Mouse (Mus musculus) lung, adult 2 months (tissue): Measurements from ENCODE around the gene Ppp1r14a. TPM values are rescaled to one million over a fixed set of nuclear protein-coding genes. Genes with fewer than 3 reads are reported as not detected.

Experiments
- DNase-seq: peaks from one replicate; pipeline ENCODE4 v3.0.0; 2022
- H3K4me1 ChIP-seq: fragments of 200-500 bp; 2 replicates; pipeline ENCODE4 v1.6.1; 2011; ENCODE audit warnings: low read length; ENCODE audit not compliant: control insufficient read depth, insufficient read depth
- H3K4me3 ChIP-seq: fragments of 200-500 bp; replicated peaks from 2 replicates; pipeline ENCODE3; 2011; ENCODE audit warnings: low read depth, mild to moderate bottlenecking, control low read depth, low read length; ENCODE audit errors: extremely low read depth
- CTCF ChIP-seq: fragments of 200-500 bp; IDR thresholded peaks from 2 replicates; pipeline ENCODE4 v1.5.1; 2011; ENCODE audit warnings: mild to moderate bottlenecking, low read length, control low read depth; ENCODE audit not compliant: insufficient read depth
- POLR2A ChIP-seq: fragments of 200-500 bp; IDR thresholded peaks from 2 replicates; pipeline ENCODE4 v1.6.1; 2011; ENCODE audit warnings: low read depth, mild to moderate bottlenecking, control low read depth, low read length, borderline replicate concordance; ENCODE audit errors: extremely low read depth
- WGBS: fragments of 180-500 bp; shearing (Covaris S2); methylation state at CpG from one replicate; pipeline ENCODE4 v1.1.7; 2018; 5-methylcytosine and 5-hydroxymethylcytosine counted together
- polyA plus RNA-seq: library from polyadenylated mRNA; depleted of rRNA; stranded (reverse); fragments of >200 nt; gene quantifications from 2 replicates; pipeline ENCODE4 v1.2.3, GENCODE M21; 2012

Gene Ppp1r14a
- polyA plus RNA-seq, 1 experiment, result 242 TPM

DNA sequence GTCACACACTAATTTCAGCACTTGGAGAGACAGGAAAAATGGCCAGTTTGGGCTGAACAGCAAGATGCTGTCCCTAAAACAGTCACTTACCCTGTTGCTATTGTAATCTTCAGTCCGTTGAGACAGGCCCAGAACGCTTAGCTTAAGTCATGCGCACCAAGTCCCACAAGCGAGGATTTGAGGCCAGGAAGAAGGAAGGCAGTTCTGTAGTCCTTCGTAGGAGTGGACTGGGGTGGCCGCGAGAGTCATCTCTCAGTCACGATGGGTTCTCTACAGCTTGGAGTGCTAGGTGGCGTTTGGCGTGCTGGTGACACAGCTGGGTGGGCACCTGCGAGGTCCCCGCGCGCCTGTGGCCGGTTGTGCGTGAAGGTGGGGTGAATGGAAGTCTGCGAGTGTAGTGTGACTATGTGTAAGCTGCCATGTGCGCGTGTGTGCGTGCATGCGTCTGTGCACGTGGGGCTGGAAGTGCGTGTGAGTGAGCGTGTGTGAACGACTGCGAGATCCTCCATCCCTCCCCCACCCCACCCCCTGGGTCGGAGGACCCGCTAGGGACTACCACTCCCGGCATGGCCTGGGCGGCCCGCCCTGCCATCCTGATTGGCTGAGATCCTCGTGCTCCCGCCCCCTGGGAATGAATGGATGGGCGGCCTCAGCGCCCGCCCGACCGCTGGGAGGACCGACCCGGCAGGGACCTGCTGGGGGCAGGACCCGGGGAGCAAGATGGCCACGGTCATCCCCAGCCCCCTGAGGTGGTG is 18.4 kb downstream of the Ppp1r14a start:
- Histone ChIP-seq H3K4me3 (peak overlapping the region; percentile 76), H3K4me1 (peaks cover 10% of the 10 kb centered on the region; the same call in 1 of the 2 replicates)
- peak; percentile 85 for DNase-seq
- TF ChIP-seq CTCF (no peak), POLR2A (no peak)
- WGBS, result 2% methylated on average over 42 of the region's 42 CpGs

DNA sequence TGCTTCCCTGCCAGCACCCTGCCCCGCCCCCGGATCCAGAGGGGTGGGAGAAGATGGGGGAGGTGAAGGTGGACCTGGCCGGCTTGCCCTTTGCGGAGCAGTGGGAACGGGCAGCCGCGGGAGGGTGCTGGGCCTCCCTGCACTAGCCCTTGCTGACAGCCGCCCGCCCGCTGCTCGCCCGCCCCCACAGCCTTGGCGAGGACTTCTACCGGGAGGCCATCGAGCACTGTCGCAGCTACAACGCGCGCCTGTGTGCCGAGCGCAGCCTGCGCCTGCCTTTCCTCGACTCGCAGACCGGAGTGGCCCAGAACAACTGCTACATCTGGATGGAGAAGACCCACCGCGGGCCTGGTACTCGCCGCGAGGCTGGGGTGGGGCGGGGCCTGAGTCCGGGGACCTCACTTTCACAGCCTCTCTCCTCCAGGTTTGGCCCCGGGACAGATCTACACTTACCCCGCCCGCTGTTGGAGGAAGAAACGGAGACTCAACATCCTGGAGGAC is 20.2 kb downstream of the Ppp1r14a start:
- H3K4me3 ChIP-seq, result peak overlapping the region; percentile 25
- no peak for DNase-seq
- 2% methylated on average over 36 of the region's 36 CpGs for WGBS

DNA sequence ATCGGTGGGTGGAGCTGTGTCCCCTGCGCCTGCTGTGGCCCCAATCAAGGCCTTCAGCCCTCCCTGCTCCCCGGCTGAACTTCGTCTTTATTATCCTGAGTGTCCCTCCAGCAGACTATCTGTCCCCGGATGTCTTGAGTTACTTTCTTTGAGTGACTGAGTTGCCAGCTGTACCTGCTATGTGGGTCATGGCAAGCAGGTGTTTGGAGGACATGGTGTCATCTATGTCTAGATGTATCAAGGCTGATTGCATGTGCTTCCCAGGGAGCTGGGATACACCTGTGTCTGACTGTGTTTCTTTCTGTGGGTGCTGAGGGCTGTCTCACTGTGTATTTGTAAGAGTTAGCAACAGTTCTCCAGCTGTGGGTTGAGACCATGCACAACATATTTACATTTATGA is 20.6 kb downstream of the Ppp1r14a start:
- Histone ChIP-seq H3K4me3 (no peak overlapping the region), H3K4me1 (peaks cover 5% of the 10 kb centered on the region; the same call in 1 of the 2 replicates)
- 11% methylated on average over 5 of the region's 5 CpGs for WGBS
- DNase-seq, result no peak
- no peak for TF ChIP-seq CTCF
- TF ChIP-seq POLR2A, result no peak

More for the DNA sequence above, 20.2 kb downstream of the Ppp1r14a start:
- no peak for TF ChIP-seq POLR2A
- TF ChIP-seq CTCF, result no peak
- peaks cover 6% of the 10 kb centered on the region; the same call in 1 of the 2 replicates for H3K4me1 ChIP-seq

DNA sequence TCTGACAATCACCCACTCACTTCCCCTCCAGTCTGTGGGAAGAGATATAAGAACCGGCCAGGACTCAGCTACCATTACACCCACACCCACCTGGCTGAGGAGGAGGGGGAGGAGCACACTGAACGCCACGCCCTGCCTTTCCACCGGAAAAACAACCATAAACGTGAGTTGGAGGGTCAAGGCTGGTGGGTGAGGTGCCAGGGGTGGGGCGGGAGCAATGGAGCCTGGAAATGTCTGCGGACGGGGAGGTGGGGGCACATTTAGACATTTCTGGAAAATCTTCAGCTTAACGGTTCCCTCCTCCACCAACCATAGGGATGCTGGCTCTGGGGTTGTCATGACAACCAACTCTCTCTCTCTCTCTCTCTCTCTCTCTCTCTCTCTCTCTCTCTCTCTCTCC is 23.9 kb downstream of the Ppp1r14a start:
- Histone ChIP-seq H3K4me3 (no peak overlapping the region), H3K4me1 (no peaks in the 10 kb centered on the region)
- WGBS, result 54% methylated on average over 9 of the region's 9 CpGs
- no peak for DNase-seq
- TF ChIP-seq POLR2A, result no peak
- no peak for TF ChIP-seq CTCF

DNA sequence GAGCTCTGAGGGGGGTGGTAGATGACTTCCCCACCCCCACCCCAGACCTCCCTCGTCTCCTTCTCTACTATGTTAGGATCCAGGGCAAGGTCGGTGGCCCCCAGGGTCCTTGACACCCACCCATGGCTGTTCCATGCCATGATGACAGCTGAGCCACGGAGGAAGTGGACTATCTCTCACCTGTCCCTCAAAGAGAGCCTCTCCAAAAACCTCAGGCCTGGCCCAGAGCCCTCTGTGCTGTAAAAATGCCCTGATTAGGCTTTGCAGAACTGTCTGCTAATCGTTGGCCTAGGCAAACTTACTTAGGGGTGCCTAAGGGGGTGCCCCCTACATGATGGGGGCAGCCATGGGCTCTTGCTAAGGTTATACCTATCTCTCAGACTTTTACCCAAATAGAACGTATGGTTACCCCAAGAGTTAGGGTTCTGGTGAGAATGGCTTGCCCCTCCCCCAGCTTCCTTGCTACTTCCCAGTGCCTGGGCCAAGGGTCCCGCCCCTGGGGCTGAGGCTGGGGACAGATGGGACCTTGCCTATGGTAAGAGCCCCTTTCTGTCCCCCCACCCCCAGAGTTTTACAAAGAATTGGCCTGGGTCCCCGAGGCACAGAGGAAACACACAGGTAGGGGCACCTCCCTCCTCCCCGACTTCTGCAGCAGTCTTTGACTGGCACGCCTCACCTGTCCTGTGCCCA is 24.6 kb downstream of the Ppp1r14a start:
- no peak for DNase-seq
- 58% methylated on average over 9 of the region's 9 CpGs for WGBS
- H3K4me1 ChIP-seq, result peaks cover 2% of the 10 kb centered on the region; the same call in 1 of the 2 replicates
- no peak for TF ChIP-seq POLR2A
- no peak for TF ChIP-seq CTCF
- no peak overlapping the region for H3K4me3 ChIP-seq

DNA sequence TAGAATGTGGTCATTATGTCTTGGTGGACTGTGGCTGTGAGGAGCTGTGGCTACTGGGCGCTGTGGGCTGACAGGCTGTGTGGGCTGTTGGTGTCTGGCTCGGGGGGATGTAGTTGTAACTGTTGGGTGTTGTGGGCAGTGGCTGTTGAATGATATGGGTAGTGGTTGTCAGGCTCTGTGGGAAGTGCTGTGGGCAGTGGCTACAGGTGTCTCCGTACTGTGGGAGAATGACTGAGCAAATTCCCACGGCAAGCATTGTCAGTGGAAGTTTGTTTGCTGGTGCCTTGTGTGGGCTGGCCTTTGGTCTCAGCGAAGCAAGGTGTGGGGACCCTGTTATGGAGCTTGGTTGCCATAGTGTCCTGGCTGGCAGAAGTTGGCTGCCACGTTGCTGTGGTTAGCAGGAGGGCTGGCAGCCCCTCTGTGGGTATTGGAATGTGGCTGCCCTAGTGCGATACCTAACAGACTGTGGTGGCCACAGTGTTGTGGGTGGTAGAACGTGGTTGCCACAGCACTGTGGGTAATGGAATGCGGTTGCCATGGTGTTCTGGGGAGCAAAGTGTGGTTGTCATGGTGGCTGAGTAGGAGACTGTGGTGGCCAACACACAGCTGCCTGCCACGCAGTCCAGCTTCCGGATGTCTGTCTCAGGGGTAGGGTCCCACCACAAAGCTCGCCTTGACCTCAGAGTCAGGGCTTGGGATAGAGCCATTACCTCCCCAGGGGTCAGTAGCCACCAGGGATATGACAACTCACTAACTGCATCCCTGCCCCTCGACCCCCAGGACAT is 25.9 kb downstream of the Ppp1r14a start:
- WGBS, result 57% methylated on average over 13 of the region's 13 CpGs
- no peak for TF ChIP-seq CTCF
- no peak for TF ChIP-seq POLR2A
- H3K4me1 ChIP-seq, result peaks cover 2% of the 10 kb centered on the region; the same call in 1 of the 2 replicates
- DNase-seq, result no peak
- H3K4me3 ChIP-seq, result no peak overlapping the region

DNA sequence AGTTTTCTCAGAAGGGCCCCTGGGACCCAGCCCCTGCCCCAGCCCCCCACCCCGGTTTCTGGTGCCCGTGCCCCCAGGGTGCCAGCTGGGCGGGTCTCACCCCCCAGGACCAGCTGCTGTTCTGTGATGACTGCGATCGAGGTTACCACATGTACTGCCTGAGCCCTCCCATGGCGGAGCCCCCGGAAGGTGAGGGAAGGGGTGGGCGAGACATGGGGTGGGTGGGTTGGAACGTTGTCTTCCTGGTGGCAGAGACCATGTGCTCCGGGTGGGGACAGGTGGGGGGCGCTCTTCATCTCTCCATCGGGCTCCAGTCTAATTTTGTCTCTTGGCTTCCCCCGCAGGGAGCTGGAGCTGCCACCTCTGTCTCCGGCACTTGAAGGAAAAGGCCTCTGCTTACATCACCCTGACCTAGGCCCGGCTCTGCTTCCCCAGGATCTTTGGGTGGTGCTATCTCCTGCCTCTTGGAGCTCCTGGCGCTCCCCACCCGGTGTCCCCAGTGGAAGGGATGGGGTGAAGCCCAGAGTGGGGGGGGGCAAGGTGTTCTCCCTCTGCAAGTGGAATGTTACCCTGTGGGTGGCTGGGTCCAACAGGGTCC is 27.1 kb downstream of the Ppp1r14a start:
- no peak for DNase-seq
- 58% methylated on average over 17 of the region's 17 CpGs for WGBS

DNA sequence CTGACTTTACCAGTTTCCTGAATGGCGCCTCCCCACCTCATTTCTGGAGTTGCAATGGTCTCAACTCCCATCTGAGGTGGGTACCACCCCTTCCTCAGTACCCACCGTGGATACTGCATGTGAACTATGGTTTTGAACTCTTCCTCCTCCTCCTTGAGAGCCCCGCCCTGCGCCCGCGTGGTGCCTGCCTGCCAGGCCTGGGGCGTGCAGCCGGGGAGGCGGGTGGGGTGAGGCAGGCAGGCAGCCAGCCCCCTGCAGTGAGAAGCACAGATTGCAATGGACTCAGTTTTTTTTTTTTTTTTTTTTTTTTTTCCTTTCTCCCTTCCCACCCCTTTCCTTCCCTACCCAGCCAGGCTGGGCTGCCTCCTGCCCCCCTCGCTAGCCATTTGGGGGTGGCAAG is 27.9 kb downstream of the Ppp1r14a start:
- H3K4me1 ChIP-seq, result peaks cover 2% of the 10 kb centered on the region; the same call in 1 of the 2 replicates
- no peak overlapping the region for H3K4me3 ChIP-seq
- DNase-seq, result no peak
- TF ChIP-seq POLR2A (no peak), CTCF (no peak)
- 9% methylated on average over 10 of the region's 10 CpGs for WGBS

More for the DNA sequence above, 27.1 kb downstream of the Ppp1r14a start:
- no peak overlapping the region for H3K4me3 ChIP-seq
- TF ChIP-seq CTCF (no peak), POLR2A (no peak)
- H3K4me1 ChIP-seq, result peaks cover 2% of the 10 kb centered on the region; the same call in 1 of the 2 replicates
